Mouse (Mus musculus) limb, embryonic 13.5 days (tissue): ENCODE results near the gene Ctsf. TPM values are rescaled to one million over a fixed set of nuclear protein-coding genes. Genes with fewer than 3 reads are reported as not detected.
A peak's percentile ranks its signal among the peaks of the same experiment; 100 is the strongest.
"Not testable (repeated sequence)": the region's sequence is repeated elsewhere in the genome, so short reads cannot be mapped to it uniquely, and the experiment has no call there.

Experiments used
- ATAC-seq: fragments of 200-750 bp; cut with Nextera tagmentation; 2 replicates; pipeline ENCODE4 v1.8.0; 2017; ENCODE audit warnings: low read depth, moderate number of reproducible peaks, moderate TSS enrichment; ENCODE audit not compliant: low FRiP score
- H3K27ac ChIP-seq: fragments of 300-500 bp; sonication (generic); 2 replicates; pipeline ENCODE4 v1.5.1; 2015; ENCODE audit warnings: inconsistent platforms, mild to moderate bottlenecking, moderate library complexity
- H3K27me3 ChIP-seq: fragments of 300-500 bp; sonication (generic); 2 replicates; pipeline ENCODE4 v1.6.1; 2015; ENCODE audit warnings: mild to moderate bottlenecking, inconsistent platforms
- H3K36me3 ChIP-seq: fragments of 300-500 bp; sonication (generic); 2 replicates; pipeline ENCODE4 v1.6.1; 2015; ENCODE audit warnings: inconsistent platforms, mild to moderate bottlenecking, moderate library complexity
- H3K4me1 ChIP-seq: fragments of 300-500 bp; sonication (generic); 2 replicates; pipeline ENCODE4 v1.6.1; 2015; ENCODE audit warnings: inconsistent platforms
- H3K4me2 ChIP-seq: fragments of 300-500 bp; sonication (generic); replicated peaks from 2 replicates; pipeline ENCODE4 v1.6.1; 2015; ENCODE audit warnings: inconsistent platforms, mild to moderate bottlenecking, moderate library complexity
- H3K4me3 ChIP-seq: fragments of 300-500 bp; sonication (generic); 2 replicates; pipeline ENCODE4 v1.5.1; 2015; ENCODE audit warnings: moderate library complexity, mild to moderate bottlenecking, inconsistent platforms
- H3K9ac ChIP-seq: fragments of 300-500 bp; sonication (generic); 2 replicates; pipeline ENCODE4 v1.6.1; 2015; ENCODE audit warnings: mild to moderate bottlenecking, inconsistent platforms
- H3K9me3 ChIP-seq: fragments of 300-500 bp; sonication (generic); 2 replicates; pipeline ENCODE4 v1.6.1; 2016; ENCODE audit warnings: inconsistent platforms
- WGBS: fragments of 180-500 bp; shearing (Covaris S2); methylation state at CpG from one replicate; pipeline ENCODE4 v1.1.7; 2015; 5-methylcytosine and 5-hydroxymethylcytosine counted together
- polyA plus RNA-seq: library from polyadenylated mRNA; unstranded; fragments of >200 nt; fragmentation: Nextera tagmentation; extraction: Ambion mirVana; gene quantifications from 2 replicates; pipeline ENCODE4 v1.2.1, GENCODE M21; 2015

The Ctsf gene
- polyA plus RNA-seq, 1 experiment from 2014 or later: 41.5 TPM

GRCm38 (mm10) chr19:4855951-4856350, 1.0 kb downstream of the Ctsf start:
- Histone ChIP-seq H3K27ac (no peak overlapping the region), H3K4me3 (peak overlapping the region; percentile 63), H3K27me3 (no peaks in the 10 kb centered on the region), H3K9ac (no peak overlapping the region), H3K36me3 (peaks cover 7% of the 10 kb centered on the region), H3K9me3 (no peaks in the 10 kb centered on the region), H3K4me1 (peaks cover 7% of the 10 kb centered on the region; the same call in 1 of the 2 replicates), H3K4me2 (peak overlapping the region; percentile 98)
- WGBS: 81% methylated on average over 4 of the region's 4 CpGs
- no peak for ATAC-seq

GRCm38 (mm10) chr19:4859081-4859480, 4.2 kb downstream of the Ctsf start:
- Histone ChIP-seq H3K27ac (no peak overlapping the region), H3K4me2 (no peak overlapping the region), H3K36me3 (peaks cover 7% of the 10 kb centered on the region), H3K27me3 (0 out of 2 replicates have a peak, but pooled peaks cover 4% of the 10 kb centered on the region), H3K9ac (no peak overlapping the region), H3K4me1 (peaks cover 7% of the 10 kb centered on the region; the same call in 1 of the 2 replicates), H3K4me3 (no peak overlapping the region), H3K9me3 (no peaks in the 10 kb centered on the region)
- no peak for ATAC-seq
- WGBS: 76% methylated on average over 6 of the region's 6 CpGs

GRCm38 (mm10) chr19:4863048-4863447, 8.1 kb downstream of the Ctsf start:
- H3K27me3 ChIP-seq: peaks cover 22% of the 10 kb centered on the region
- no peak overlapping the region for H3K4me3 ChIP-seq
- 80% methylated on average over 6 of the region's 6 CpGs for WGBS
- H3K27ac ChIP-seq: no peak overlapping the region
- H3K9me3 ChIP-seq: no peaks in the 10 kb centered on the region
- no peak overlapping the region for H3K4me2 ChIP-seq
- H3K4me1 ChIP-seq: peaks cover 5% of the 10 kb centered on the region; the same call in 1 of the 2 replicates
- H3K9ac ChIP-seq: no peak overlapping the region
- no peak for ATAC-seq
- peaks cover 7% of the 10 kb centered on the region for H3K36me3 ChIP-seq

GRCm38 (mm10) chr19:4865147-4865546, 10.2 kb downstream of the Ctsf start:
- WGBS: 4% methylated on average over 17 of the region's 17 CpGs
- Histone ChIP-seq H3K36me3 (peaks cover 4% of the 10 kb centered on the region), H3K27me3 (peaks cover 26% of the 10 kb centered on the region), H3K4me3 (peak overlapping the region; percentile 15; the same call in 1 of the 2 replicates), H3K4me1 (peaks cover 5% of the 10 kb centered on the region; the same call in 1 of the 2 replicates), H3K27ac (no peak overlapping the region), H3K4me2 (peak overlapping the region; percentile 41), H3K9ac (no peak overlapping the region), H3K9me3 (no peaks in the 10 kb centered on the region)
- ATAC-seq: no peak

- H3K36me3 ChIP-seq, H3K9me3 ChIP-seq, ATAC-seq, H3K27ac ChIP-seq, H3K9ac ChIP-seq, H3K4me2 ChIP-seq, H3K27me3 ChIP-seq, H3K4me3 ChIP-seq: not testable (repeated sequence)
- whole genome bisulfite sequencing: 85% methylated on average over 1 of the region's 1 CpGs
- H3K4me1 ChIP-seq: peaks cover 15% of the 10 kb centered on the region
Observed at GRCm38 (mm10) chr19:4874613-4875012, 19.7 kb downstream of the Ctsf start.

GRCm38 (mm10) chr19:4876241-4876640, 21.3 kb downstream of the Ctsf start:
- Histone ChIP-seq H3K9ac (no peak overlapping the region), H3K4me3 (no peak overlapping the region), H3K36me3 (no peaks in the 10 kb centered on the region), H3K4me1 (peaks cover 15% of the 10 kb centered on the region), H3K27me3 (peaks cover 5% of the 10 kb centered on the region; the same call in 1 of the 2 replicates), H3K9me3 (no peaks in the 10 kb centered on the region), H3K27ac (no peak overlapping the region), H3K4me2 (no peak overlapping the region)
- 75% methylated on average over 2 of the region's 4 CpGs for WGBS
- no peak for ATAC-seq

GRCm38 (mm10) chr19:4876755-4877154, 21.8 kb downstream of the Ctsf start:
- peaks cover 5% of the 10 kb centered on the region; the same call in 1 of the 2 replicates for H3K27me3 ChIP-seq
- WGBS: 66% methylated on average over 3 of the region's 3 CpGs
- no peaks in the 10 kb centered on the region for H3K9me3 ChIP-seq
- no peak overlapping the region for H3K27ac ChIP-seq
- no peaks in the 10 kb centered on the region for H3K36me3 ChIP-seq
- no peak overlapping the region for H3K9ac ChIP-seq
- no peak overlapping the region for H3K4me3 ChIP-seq
- no peak for ATAC-seq
- H3K4me1 ChIP-seq: peaks cover 15% of the 10 kb centered on the region
- peak overlapping the region; percentile 90; the same call in 1 of the 2 replicates for H3K4me2 ChIP-seq

GRCm38 (mm10) chr19:4877785-4878184, 22.9 kb downstream of the Ctsf start, which contains the start of gene Actn3:
TSS of gene Actn3 (minus strand) at chr19:4877909.
- H3K27me3 ChIP-seq: peaks cover 5% of the 10 kb centered on the region; the same call in 1 of the 2 replicates
- peaks cover 15% of the 10 kb centered on the region for H3K4me1 ChIP-seq
- H3K36me3 ChIP-seq: 0 out of 2 replicates have a peak, but pooled peaks cover 3% of the 10 kb centered on the region
- peak within 1 kb of the TSS; percentile 58 for H3K27ac ChIP-seq
- ATAC-seq: peak; percentile 5; the same call in 1 of the 2 replicates
- H3K9ac ChIP-seq: peak within 1 kb of the TSS; percentile 84
- peak within 1 kb of the TSS; percentile 90 for H3K4me2 ChIP-seq
- no peaks in the 10 kb centered on the region for H3K9me3 ChIP-seq
- peak within 1 kb of the TSS; percentile 97 for H3K4me3 ChIP-seq
- WGBS: 2% methylated on average over 17 of the region's 17 CpGs

- Histone ChIP-seq H3K4me2 (peak within 1 kb of the TSS; percentile 90), H3K36me3 (peaks cover 10% of the 10 kb centered on the region; the same call in 1 of the 2 replicates), H3K4me3 (peak within 1 kb of the TSS; percentile 97), H3K27me3 (peaks cover 5% of the 10 kb centered on the region; the same call in 1 of the 2 replicates), H3K4me1 (peaks cover 15% of the 10 kb centered on the region), H3K9me3 (no peaks in the 10 kb centered on the region), H3K27ac (peak within 1 kb of the TSS; percentile 58), H3K9ac (peak within 1 kb of the TSS; percentile 84)
- under 1% methylated on average over 52 of the region's 52 CpGs for WGBS
- peak; percentile 98 for ATAC-seq
Observed at GRCm38 (mm10) chr19:4878405-4879323, 23.7 kb downstream of the Ctsf start, which contains the start of gene Zdhhc24. TSS of gene Zdhhc24 (plus strand) at chr19:4878668.

GRCm38 (mm10) chr19:4879324-4879703, 24.4 kb downstream of the Ctsf start:
- WGBS: 49% methylated on average over 10 of the region's 10 CpGs
- H3K9ac ChIP-seq: peak overlapping the region; percentile 84

GRCm38 (mm10) chr19:4883961-4884360, 29.0 kb downstream of the Ctsf start:
- no peak overlapping the region for H3K9ac ChIP-seq
- 80% methylated on average over 4 of the region's 4 CpGs for WGBS
- no peak for ATAC-seq
- no peaks in the 10 kb centered on the region for H3K27me3 ChIP-seq
- H3K9me3 ChIP-seq: no peaks in the 10 kb centered on the region
- H3K4me1 ChIP-seq: peaks cover 5% of the 10 kb centered on the region
- H3K27ac ChIP-seq: no peak overlapping the region
- H3K4me3 ChIP-seq: no peak overlapping the region
- H3K36me3 ChIP-seq: peaks cover 12% of the 10 kb centered on the region; the same call in 1 of the 2 replicates
- no peak overlapping the region for H3K4me2 ChIP-seq

More at GRCm38 (mm10) chr19:4879324-4879703, 24.4 kb downstream of the Ctsf start:
- Histone ChIP-seq H3K4me1 (peaks cover 15% of the 10 kb centered on the region), H3K4me2 (peak overlapping the region; percentile 90), H3K4me3 (peak overlapping the region; percentile 97), H3K27ac (no peak overlapping the region), H3K36me3 (peaks cover 12% of the 10 kb centered on the region; the same call in 1 of the 2 replicates), H3K27me3 (peaks cover 5% of the 10 kb centered on the region; the same call in 1 of the 2 replicates), H3K9me3 (no peaks in the 10 kb centered on the region)
- no peak for ATAC-seq

- 75% methylated on average over 10 of the region's 10 CpGs for WGBS
Observed at GRCm38 (mm10) chr19:4889791-4890190, 34.9 kb downstream of the Ctsf start.

More at GRCm38 (mm10) chr19:4889791-4890190, 34.9 kb downstream of the Ctsf start:
- no peak overlapping the region for H3K9ac ChIP-seq
- ATAC-seq: no peak
- H3K4me3 ChIP-seq: no peak overlapping the region
- no peaks in the 10 kb centered on the region for H3K9me3 ChIP-seq
- no peak overlapping the region for H3K4me2 ChIP-seq
- peaks cover 24% of the 10 kb centered on the region for H3K36me3 ChIP-seq
- no peaks in the 10 kb centered on the region for H3K27me3 ChIP-seq
- no peaks in the 10 kb centered on the region for H3K4me1 ChIP-seq
- no peak overlapping the region for H3K27ac ChIP-seq
